Mouse (Mus musculus) activated CD4-positive, CD25-positive, alpha-beta regulatory T cell (primary cell): ENCODE measurements around the gene Nxpe5. TPM values are rescaled to one million over a fixed set of nuclear protein-coding genes. Genes with fewer than 3 reads are reported as not detected.

Experiments used
- polyA plus RNA-seq, 2 experiments: library from polyadenylated mRNA; unstranded; fragments of 100-300 nt; shearing (Covaris generic); gene quantifications; one replicate each; pipeline ENCODE4 v1.2.1; 2017

Gene Nxpe5
- polyA plus RNA-seq = under 1 TPM; 0.06 to 0.86 TPM

DNA sequence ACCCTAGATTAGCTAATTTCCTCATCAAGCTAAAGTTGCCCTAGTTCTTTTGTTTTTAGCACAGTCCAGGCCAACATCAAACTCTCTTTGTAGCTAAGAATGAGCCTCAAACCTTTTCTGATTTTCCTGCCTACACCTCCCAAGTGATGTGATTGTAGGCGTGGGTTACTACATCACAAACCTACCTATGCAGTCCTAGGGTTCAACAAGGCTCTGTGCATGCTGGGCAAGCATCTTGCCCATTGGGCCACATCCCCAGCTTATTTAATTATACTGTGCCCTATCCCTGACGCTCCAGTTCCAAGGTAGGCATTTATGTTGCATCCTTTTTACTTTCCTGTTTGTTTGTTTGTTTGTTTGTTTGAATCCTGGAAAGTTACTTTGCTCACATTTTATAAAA lies at the start of gene Nxpe5:
Nxpe5 (plus strand) TSS at position 199 of the 400 bp plus-strand sequence.

GRCm38 (mm10) chr5:138186950-138187638 lies 38.6 kb upstream of the Nxpe5 start, which contains the start of the genes Taf6 and Cnpy4:
Gene Taf6 (minus strand): TSS chr5:138187451.
Gene Cnpy4 (plus strand): TSS chr5:138187485.

DNA sequence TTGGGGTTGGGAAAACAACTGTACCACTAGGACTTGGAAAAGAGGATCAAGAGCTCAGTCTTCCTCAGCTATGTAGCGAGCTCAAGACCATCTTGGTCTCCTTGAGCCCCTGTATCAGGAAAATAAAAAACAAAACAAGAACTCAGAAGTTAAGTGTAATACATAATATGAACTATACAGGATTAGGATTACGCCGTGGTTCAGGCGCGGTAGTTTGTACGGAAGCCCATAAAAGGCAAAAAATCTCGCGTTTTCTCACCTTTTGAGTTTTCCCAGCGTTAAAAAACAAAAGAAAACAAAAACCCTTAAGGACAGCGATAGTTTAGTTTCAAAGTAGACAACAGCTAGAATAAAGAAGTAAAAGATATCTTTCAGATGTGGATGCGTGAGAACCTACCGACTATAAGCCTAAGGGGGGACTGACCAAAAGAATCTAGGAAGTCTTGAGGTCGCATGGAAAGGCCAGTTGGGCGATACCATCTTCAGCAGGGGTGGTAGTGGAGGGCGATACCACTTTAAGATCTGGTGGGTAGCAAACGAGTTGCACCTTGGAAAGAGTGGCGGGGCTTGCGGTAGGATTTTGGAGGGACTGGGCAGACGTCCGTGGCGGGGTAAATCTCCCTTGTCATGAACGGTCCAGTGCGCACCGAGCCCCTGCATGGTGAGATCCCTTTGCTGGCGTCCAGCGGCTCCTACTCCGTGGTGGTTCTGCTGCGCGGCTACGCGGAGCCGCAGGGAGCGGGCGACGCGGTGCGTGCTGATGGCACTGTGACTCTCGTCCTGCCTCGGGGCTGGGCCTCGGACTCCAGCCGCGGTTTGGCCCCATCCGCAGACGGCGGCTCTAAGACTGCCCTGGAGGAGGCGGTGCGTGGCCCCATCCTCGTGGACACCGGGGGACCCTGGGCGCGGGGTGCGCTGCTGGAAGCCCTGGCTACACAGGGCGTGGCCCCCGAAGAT lies 31.6 kb upstream of the Nxpe5 start, which contains the start of gene Mblac1:
Mblac1 (plus strand) TSS at position 544 of the 957 bp plus-strand sequence.

GRCm38 (mm10) chr5:138255353-138256093 lies 29.8 kb downstream of the Nxpe5 start, which contains the start of gene Lamtor4:
Gene Lamtor4 (plus strand): TSS chr5:138255482.

DNA sequence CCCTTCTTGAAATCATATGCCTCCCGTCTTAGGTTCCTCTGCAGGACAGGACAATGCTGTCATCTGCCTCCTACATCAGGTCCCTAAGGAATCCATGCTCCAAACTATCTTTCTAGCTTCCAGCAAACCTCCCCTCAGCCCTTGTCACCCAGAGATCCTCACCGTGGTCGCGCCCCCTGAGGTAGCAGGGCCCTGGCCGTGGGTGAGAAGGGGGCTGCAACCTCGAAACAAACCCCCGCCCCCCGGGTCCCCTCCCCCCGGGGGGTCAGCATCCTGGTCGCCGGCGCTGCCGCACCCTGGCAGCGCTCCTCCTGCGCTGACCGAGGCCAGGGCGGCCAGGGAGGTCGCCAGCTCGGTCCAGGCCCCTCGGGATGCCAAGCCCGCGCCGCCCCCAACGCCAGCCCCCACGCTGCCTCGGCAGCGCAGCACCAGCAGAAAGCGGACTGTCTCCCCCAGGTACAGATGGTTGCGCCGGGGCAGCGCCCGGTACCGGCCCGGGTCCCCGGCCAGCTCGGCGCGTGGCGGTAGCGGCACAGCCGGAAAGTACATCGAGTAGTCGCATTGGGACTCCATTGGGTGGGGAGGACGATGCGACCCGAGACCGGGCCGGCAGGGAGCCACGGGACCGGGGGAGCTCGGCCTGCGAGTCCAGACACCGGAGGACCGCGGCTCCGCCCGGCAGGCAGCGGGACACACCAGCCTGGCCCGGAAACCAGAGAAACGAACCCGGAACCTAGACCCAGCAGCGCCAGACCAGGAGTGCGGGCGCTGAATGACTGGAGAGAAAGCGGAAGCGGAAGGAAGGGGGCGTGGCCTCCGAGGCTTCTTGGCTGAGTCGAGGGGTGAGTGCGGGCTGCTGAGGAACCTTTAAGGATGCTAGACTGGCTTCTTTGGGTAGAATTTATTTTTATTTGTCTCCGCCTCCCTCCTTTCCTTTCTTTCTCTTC lies 37.8 kb downstream of the Nxpe5 start, which contains the start of gene BC037034:
BC037034 (minus strand) TSS at position 774 of the 947 bp plus-strand sequence.

GRCm38 (mm10) chr5:138272409-138272923 lies 46.8 kb downstream of the Nxpe5 start, which contains the start of gene Gal3st4:
Gene Gal3st4 (minus strand): TSS chr5:138272840.

GRCm38 (mm10) chr5:138279585-138280424 lies 54.1 kb downstream of the Nxpe5 start, which contains the start of the genes Gm43720, Gpc2 and Stag3:
Gene Gm43720 (minus strand): TSS chr5:138279958.
Gene Gpc2 (minus strand): TSS chr5:138280005.
Gene Stag3 (plus strand): TSS chr5:138280240.

Other genes starting within 250 kb of the Nxpe5 start
- gene Azgp1, start 244.4 kb upstream of the Nxpe5 start, polyA plus RNA-seq = not detected
- gene Smok3a, start 204.6 kb upstream of the Nxpe5 start, polyA plus RNA-seq = under 1 TPM in 1 of 2 experiments, not detected in 1; 0.10 TPM
- gene Smok3b, start 204.5 kb upstream of the Nxpe5 start, polyA plus RNA-seq = under 1 TPM in 1 of 2 experiments, not detected in 1; 0.50 TPM
- under 1 TPM in 1 of 2 experiments, not detected in 1; 0.20 TPM for gene Smok3c, start 172.7 kb upstream of the Nxpe5 start, polyA plus RNA-seq
- gene Zkscan1, start 140.8 kb upstream of the Nxpe5 start, polyA plus RNA-seq = 10 to 100 TPM; 13.7 to 15.0 TPM
- gene Zscan21, start 109.0 kb upstream of the Nxpe5 start, polyA plus RNA-seq = 10 to 100 TPM; 25.9 to 26.6 TPM
- 10 to 100 TPM; 13.8 to 18.1 TPM for gene Zfp113, start 70.2 kb upstream of the Nxpe5 start, polyA plus RNA-seq
- gene Cops6, start 64.8 kb upstream of the Nxpe5 start, polyA plus RNA-seq = 100 to 1,000 TPM; 201 to 238 TPM
- gene Ap4m1, start 53.9 kb upstream of the Nxpe5 start, polyA plus RNA-seq = 10 to 100 TPM in 1 of 2 experiments, 1 to 10 TPM in 1; 4.1 to 11.6 TPM
- gene Mcm7, start 53.5 kb upstream of the Nxpe5 start, polyA plus RNA-seq = 10 to 100 TPM; 79.6 to 79.8 TPM
- 10 to 100 TPM; 34.4 to 42.4 TPM for gene Taf6, start 38.4 kb upstream of the Nxpe5 start, polyA plus RNA-seq
- 10 to 100 TPM; 13.7 to 14.6 TPM for gene Cnpy4, start 38.4 kb upstream of the Nxpe5 start, polyA plus RNA-seq
- 1 to 10 TPM; 1.1 to 2.5 TPM for gene Mblac1, start 31.6 kb upstream of the Nxpe5 start, polyA plus RNA-seq
- gene Lamtor4, start 29.6 kb downstream of the Nxpe5 start, polyA plus RNA-seq = 100 to 1,000 TPM in 1 of 2 experiments, 10 to 100 TPM in 1; 81.7 to 117 TPM
- 10 to 100 TPM; 20.7 to 48.2 TPM for gene BC037034, start 38.1 kb downstream of the Nxpe5 start, polyA plus RNA-seq
- under 1 TPM; 0.28 to 0.37 TPM for gene Gal3st4, start 46.9 kb downstream of the Nxpe5 start, polyA plus RNA-seq
- gene Gm43720, start 54.1 kb downstream of the Nxpe5 start, polyA plus RNA-seq = under 1 TPM in 1 of 2 experiments, not detected in 1; 0.28 TPM
- 1 to 10 TPM in 1 of 2 experiments, under 1 TPM in 1; 0.82 to 1.3 TPM for gene Gpc2, start 54.1 kb downstream of the Nxpe5 start, polyA plus RNA-seq
- 1 to 10 TPM in 1 of 2 experiments, under 1 TPM in 1; 0.85 to 3.1 TPM for gene Stag3, start 54.3 kb downstream of the Nxpe5 start, polyA plus RNA-seq
- 10 to 100 TPM in 1 of 2 experiments, 1 to 10 TPM in 1; 2.5 to 37.9 TPM for gene Pvrig, start 116.1 kb downstream of the Nxpe5 start, polyA plus RNA-seq
- 10 to 100 TPM; 13.4 to 24.2 TPM for gene Zfp157, start 215.6 kb downstream of the Nxpe5 start, polyA plus RNA-seq